Mouse (Mus musculus) heart, adult 2 months (tissue): ENCODE data around the gene Rps6ka2. TPM values are rescaled to one million over a fixed set of nuclear protein-coding genes. Genes with fewer than 3 reads are reported as not detected.

ENCODE experiments used
- DNase-seq, 2 experiments: peaks; one replicate each; pipeline ENCODE4 v3.0.0; 2021
- H3K27ac ChIP-seq: fragments of 200-600 bp; 2 replicates; pipeline ENCODE4 v1.8.1; 2022
- H3K27me3 ChIP-seq: fragments of 200-500 bp; 2 replicates; pipeline ENCODE4 v1.6.1; 2012; ENCODE audit warnings: mild to moderate bottlenecking, low read length, inconsistent platforms, mixed read lengths; ENCODE audit not compliant: control insufficient read depth, insufficient read depth
- H3K36me3 ChIP-seq: fragments of 200-500 bp; 2 replicates; pipeline ENCODE4 v1.6.1; 2012; ENCODE audit warnings: low read length, inconsistent platforms; ENCODE audit not compliant: control insufficient read depth, insufficient read depth
- H3K4me1 ChIP-seq: fragments of 200-500 bp; 2 replicates; pipeline ENCODE4 v1.6.1; 2011; ENCODE audit warnings: low read length; ENCODE audit not compliant: control insufficient read depth, insufficient read depth
- H3K4me3 ChIP-seq: fragments of 200-600 bp; 2 replicates; pipeline ENCODE4 v1.8.1; 2022
- H3K79me2 ChIP-seq: fragments of 200-500 bp; replicated peaks from 2 replicates; pipeline ENCODE4 v1.6.1; 2012; ENCODE audit warnings: mild to moderate bottlenecking, inconsistent platforms, low read length, moderate library complexity, mixed read lengths; ENCODE audit not compliant: control insufficient read depth, insufficient read depth
- H3K9ac ChIP-seq: fragments of 200-500 bp; 2 replicates; pipeline ENCODE4 v1.6.1; 2012; ENCODE audit warnings: low read depth, mild to moderate bottlenecking, control low read depth, inconsistent platforms, low read length, mixed read lengths
- CTCF ChIP-seq: fragments of 200-600 bp; IDR thresholded peaks from 2 replicates; pipeline ENCODE4 v1.8.1; 2022; ENCODE audit warnings: antibody characterized with exemption, mild to moderate bottlenecking, moderate library complexity
- EP300 ChIP-seq: fragments of 200-500 bp; IDR thresholded peaks from 2 replicates; pipeline ENCODE4 v1.6.1; 2011; ENCODE audit warnings: low read depth, low read length, control low read depth; ENCODE audit not compliant: insufficient read depth
- POLR2A ChIP-seq: fragments of 200-500 bp; IDR thresholded peaks from 2 replicates; pipeline ENCODE4 v1.6.1; 2011; ENCODE audit warnings: mild to moderate bottlenecking, low read depth, low read length, control low read depth; ENCODE audit not compliant: insufficient read depth
- WGBS: fragments of 180-500 bp; shearing (Covaris S2); methylation state at CpG from one replicate; pipeline ENCODE4 v1.1.7; 2018; 5-methylcytosine and 5-hydroxymethylcytosine counted together
- intact Hi-C: fragments of 180-260 bp; cut with DNase I; formaldehyde crosslinking; loops from one replicate; pipeline ENCODE4 v1.15.1; 2025
- polyA plus RNA-seq: library from polyadenylated mRNA; depleted of rRNA; stranded (reverse); fragments of >200 nt; gene quantifications from 2 replicates; pipeline ENCODE4 v1.2.3, GENCODE M21; 2012
- total RNA-seq, 2 experiments: library from RNA; stranded (reverse); gene quantifications; 2 replicates each; pipeline ENCODE4 v1.2.3; 2021

Rps6ka2 gene
- total and polyA plus RNA-seq, 3 experiments = 26.4 to 33.7 (median 33.6) TPM

DNA sequence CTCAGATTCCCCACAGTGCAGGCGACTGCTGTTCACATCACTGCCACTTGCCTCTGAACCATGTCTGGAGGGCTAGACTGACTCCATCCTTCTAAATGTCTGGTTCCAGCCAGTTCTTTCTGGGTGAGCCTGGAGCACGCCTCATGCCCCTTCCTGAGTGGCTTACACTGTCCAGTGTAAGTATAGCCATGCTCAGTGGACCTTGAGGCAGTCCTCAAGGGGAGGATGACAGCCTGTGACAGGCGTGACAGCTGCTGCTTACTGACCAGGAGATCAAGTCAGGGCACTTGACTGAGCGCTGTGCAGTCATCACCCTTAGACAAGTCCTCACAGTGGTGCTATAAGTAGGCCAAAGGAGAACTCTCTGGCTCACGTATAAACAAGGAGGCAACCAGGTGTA, 94.7 kb downstream of the Rps6ka2 start:
- DNase-seq = no peak
- Histone ChIP-seq H3K36me3 (no peaks in the 10 kb centered on the region), H3K4me1 (peaks cover 9% of the 10 kb centered on the region), H3K79me2 (no peaks in the 10 kb centered on the region), H3K27me3 (no peaks in the 10 kb centered on the region), H3K27ac (no peak overlapping the region), H3K4me3 (no peak overlapping the region), H3K9ac (no peak overlapping the region)
- TF ChIP-seq CTCF (no peak), EP300 (no peak), POLR2A (no peak)
- 93% methylated on average over 5 of the region's 5 CpGs for WGBS
- intact Hi-C loops = loop anchor here (5.0 kb wide), 1 partner anchor 87 kb away; no protein-coding TSS in a partner anchor

DNA sequence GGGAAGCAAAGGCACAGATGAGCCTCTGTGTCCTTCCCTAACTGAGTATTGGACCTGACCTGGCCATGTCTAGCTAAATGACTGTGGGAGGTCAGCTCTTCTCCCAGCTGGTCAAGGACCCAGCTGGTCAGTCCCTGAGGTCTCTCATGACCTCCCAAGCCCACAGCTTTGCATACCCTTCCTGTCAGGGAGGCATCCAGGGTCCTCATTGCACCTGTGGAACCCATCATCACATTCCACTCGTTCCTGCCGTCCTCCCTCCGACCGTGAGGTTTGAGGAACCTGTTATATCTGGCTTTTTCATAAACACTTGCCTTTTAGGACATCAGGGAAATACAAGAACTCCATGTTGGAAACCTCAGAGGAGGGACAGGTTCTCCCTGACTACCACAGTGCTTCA, 95.4 kb downstream of the Rps6ka2 start:
- Histone ChIP-seq H3K27me3 (no peaks in the 10 kb centered on the region), H3K4me3 (no peak overlapping the region), H3K36me3 (no peaks in the 10 kb centered on the region), H3K4me1 (peaks cover 10% of the 10 kb centered on the region), H3K79me2 (no peaks in the 10 kb centered on the region), H3K9ac (no peak overlapping the region), H3K27ac (no peak overlapping the region)
- intact Hi-C loops = loop anchor here (5.0 kb wide), 1 partner anchor 88 kb away; no protein-coding TSS in a partner anchor
- TF ChIP-seq CTCF (no peak), EP300 (no peak), POLR2A (no peak)
- DNase-seq = no peak
- 45% methylated on average over 4 of the region's 4 CpGs for WGBS

DNA sequence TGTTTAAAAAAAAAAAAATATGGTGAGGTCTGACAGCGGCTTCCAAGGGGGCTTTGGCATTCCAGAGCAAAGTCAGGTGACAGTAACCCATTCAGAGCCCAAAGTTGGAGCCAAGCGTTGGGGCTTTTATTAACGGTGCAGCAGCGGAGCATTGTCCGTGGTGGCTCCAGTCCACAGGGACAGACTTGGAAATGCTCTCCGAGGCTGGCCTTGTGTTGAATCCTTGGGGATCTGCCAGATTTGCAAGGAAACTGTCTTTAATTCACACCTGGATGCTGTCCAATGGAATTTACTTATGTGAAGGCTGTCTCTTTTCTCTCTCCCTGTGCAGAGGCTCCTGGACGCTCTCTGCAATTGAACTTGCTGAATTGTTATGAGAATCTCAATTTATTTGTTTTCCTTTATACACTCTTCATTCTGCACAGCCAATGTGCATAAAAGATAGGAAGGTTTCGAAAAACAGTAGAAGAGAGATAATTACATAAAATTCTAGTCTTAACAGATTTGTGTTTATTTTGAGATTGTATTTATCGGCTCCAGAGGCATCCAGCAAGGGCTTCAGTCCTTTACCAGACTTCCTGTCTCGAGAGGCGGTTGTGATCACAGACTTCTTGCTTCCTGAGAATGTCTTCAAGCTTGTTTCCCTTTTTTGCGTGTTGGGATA, 95.9 kb downstream of the Rps6ka2 start:
- 23% methylated on average over 12 of the region's 12 CpGs for WGBS
- intact Hi-C loops = loop anchor here (5.0 kb wide), 1 partner anchor 89 kb away; no protein-coding TSS in a partner anchor
- DNase-seq = no peak
- Histone ChIP-seq H3K4me1 (peaks cover 15% of the 10 kb centered on the region), H3K9ac (no peak overlapping the region), H3K27me3 (no peaks in the 10 kb centered on the region), H3K27ac (no peak overlapping the region), H3K79me2 (no peaks in the 10 kb centered on the region), H3K36me3 (no peaks in the 10 kb centered on the region), H3K4me3 (no peak overlapping the region)
- TF ChIP-seq CTCF (no peak), POLR2A (no peak), EP300 (no peak)

DNA sequence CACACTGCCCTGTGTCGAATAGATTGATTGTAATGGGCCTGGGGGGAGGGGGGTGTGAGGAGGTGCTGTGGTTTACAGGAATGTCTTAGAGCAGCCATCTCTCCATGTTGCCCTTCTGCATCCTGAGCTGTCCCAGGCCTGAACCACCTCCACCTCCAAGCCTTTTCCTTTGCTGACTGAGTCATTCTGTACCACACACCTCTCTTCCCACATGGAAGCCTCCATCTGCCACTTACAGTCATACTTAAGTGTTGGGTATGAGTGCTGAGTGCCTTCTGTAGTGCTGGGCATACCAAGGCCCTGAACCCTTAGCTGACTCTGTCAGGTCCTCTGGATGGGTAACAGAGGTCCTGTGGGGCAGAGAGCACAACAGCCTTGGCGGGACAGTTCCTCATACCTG, 97.9 kb downstream of the Rps6ka2 start:
- Histone ChIP-seq H3K36me3 (no peaks in the 10 kb centered on the region), H3K27ac (no peak overlapping the region), H3K27me3 (no peaks in the 10 kb centered on the region), H3K9ac (no peak overlapping the region), H3K4me3 (no peak overlapping the region), H3K79me2 (no peaks in the 10 kb centered on the region), H3K4me1 (peaks cover 18% of the 10 kb centered on the region)
- 88% methylated on average over 2 of the region's 2 CpGs for WGBS
- intact Hi-C loops = loop anchor here (5.0 kb wide), 1 partner anchor 91 kb away; no protein-coding TSS in a partner anchor
- DNase-seq = no peak
- TF ChIP-seq POLR2A = no peak
- TF ChIP-seq EP300 = no peak
- TF ChIP-seq CTCF = no peak

DNA sequence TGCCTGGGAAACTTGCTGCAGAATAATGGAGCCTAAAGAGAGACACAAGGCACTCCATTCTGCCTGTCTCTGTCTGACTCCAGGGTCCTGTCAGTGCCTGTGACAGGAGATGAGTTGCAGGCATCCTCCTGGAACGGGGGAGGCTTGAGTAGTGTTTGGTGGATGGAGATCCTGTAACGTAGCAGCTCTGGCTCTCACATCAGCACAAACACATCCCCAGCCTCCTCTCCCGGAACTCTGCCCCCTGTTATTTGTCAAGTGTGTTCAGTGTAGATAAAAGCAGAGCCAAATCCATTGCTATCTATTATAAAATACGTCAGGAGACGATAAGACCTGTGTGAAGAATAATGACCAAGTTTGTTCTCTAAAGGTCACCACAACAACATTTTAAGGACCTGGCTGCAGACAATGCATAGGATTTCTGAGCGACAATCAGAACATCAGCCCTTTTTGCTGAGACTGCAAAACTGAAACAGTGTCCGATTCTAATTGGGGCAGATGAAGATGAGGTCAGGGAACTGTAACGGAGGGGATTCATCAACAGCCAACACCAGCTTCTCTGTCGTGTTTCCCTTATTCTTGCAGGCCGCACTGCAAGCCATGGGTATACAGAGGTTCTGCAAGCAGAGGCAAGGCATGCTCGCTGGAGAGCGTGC, 99.4 kb downstream of the Rps6ka2 start:
- 27% methylated on average over 12 of the region's 12 CpGs for WGBS
- no peaks in the 10 kb centered on the region for H3K27me3 ChIP-seq
- TF ChIP-seq EP300 = 0 out of 2 replicates have a peak, but pooled peaks have one; percentile 54
- no peak for TF ChIP-seq CTCF
- no peaks in the 10 kb centered on the region for H3K79me2 ChIP-seq
- DNase-seq = peak in 1 of 2 experiments; percentile 39
- H3K36me3 ChIP-seq = no peaks in the 10 kb centered on the region
- H3K9ac ChIP-seq = no peak overlapping the region
- no peak overlapping the region; the same call in 1 of the 2 replicates for H3K27ac ChIP-seq
- H3K4me1 ChIP-seq = peaks cover 21% of the 10 kb centered on the region
- intact Hi-C loops = loop anchor here (5.0 kb wide), 1 partner anchor 92 kb away; no protein-coding TSS in a partner anchor
- no peak overlapping the region for H3K4me3 ChIP-seq

DNA sequence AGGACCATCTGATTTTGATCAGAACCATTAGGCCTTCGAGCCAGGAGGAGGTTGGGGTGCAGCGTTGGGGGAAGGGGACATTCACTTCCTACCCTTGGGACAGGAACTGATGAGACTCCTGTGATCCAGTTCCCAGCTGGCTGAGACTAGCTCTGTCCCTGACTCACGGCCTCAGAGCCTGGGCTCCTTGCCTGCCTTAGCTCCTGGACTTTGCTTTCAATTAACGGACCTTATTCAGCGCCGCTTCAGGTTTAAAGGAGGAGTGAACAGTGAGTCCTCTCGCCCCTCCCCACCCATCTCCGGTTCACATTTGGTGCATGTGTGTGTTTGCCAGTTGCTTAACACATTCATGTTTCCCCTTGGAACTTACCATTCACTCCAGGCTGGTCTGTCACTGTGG, 100.6 kb downstream of the Rps6ka2 start:
- Histone ChIP-seq H3K9ac (no peak overlapping the region), H3K4me3 (no peak overlapping the region), H3K36me3 (no peaks in the 10 kb centered on the region), H3K79me2 (no peaks in the 10 kb centered on the region), H3K4me1 (peaks cover 17% of the 10 kb centered on the region), H3K27me3 (no peaks in the 10 kb centered on the region), H3K27ac (no peak overlapping the region)
- intact Hi-C loops = no loop called here
- DNase-seq = peak; percentile 29 to 35
- TF ChIP-seq CTCF = no peak
- TF ChIP-seq EP300 = no peak
- no peak for TF ChIP-seq POLR2A
- 33% methylated on average over 8 of the region's 8 CpGs for whole genome bisulfite sequencing
